Mouse (Mus musculus): Measurements from ENCODE around the gene Matk.

Matk gene

GRCm38 (mm10) chr10:81252424-81253419, at the start of gene Matk:
Gene Matk (plus strand): TSS chr10:81252935.
- CTCF ChIA-PET: interaction anchor here (0.6 to 1.9 kb wide), 12 partner anchors 8 to 323 kb away, joined by 3 to 10 read pairs (median 3); partner anchors contain the start of gene Gadd45b (in 1 of the 4)
- POLR2A ChIA-PET: interaction anchor here (0.6 to 1.8 kb wide), 16 partner anchors 9 to 323 kb away, joined by 3 to 8 read pairs (median 3); partner anchors contain the start of gene Pip5k1c (in 1 of the 4)

- CTCF ChIA-PET: interaction anchor here (0.6 to 2.6 kb wide), 22 partner anchors 9 to 248 kb away, joined by 3 to 9 read pairs (median 4); partner anchors contain the start of gene Pip5k1c (in 2 of the 4)
- POLR2A ChIA-PET: interaction anchor here (0.7 to 1.2 kb wide), 8 partner anchors 9 to 262 kb away, joined by 3 to 5 read pairs (median 3); no protein-coding TSS in a partner anchor
These were observed 49.6 kb upstream of the Matk start for GRCm38 (mm10) chr10:81202978-81203720.

GRCm38 (mm10) chr10:81204137-81204536, 48.6 kb upstream of the Matk start:
- ChIA-PET CTCF (interaction anchor here (0.8 to 1.6 kb wide), 6 partner anchors 15 to 138 kb away, joined by 3 to 8 read pairs (median 4); partner anchors contain the start of gene Pip5k1c (in 1 of the 4)), POLR2A (interaction anchor here in 1 of 4 experiments (1.0 to 1.2 kb wide), 3 partner anchors 10 to 20 kb away, joined by 3 to 5 read pairs (median 3); no protein-coding TSS in a partner anchor)

- POLR2A ChIA-PET: interaction anchor here in 2 of 4 experiments (0.6 to 2.3 kb wide), 10 partner anchors 13 to 543 kb away, joined by 3 to 7 read pairs (median 3); partner anchors contain the start of genes Atcay (in 1 of the 2), Cactin (in 1 of the 2) and Pip5k1c (in 1 of the 2)
These were observed 42.6 kb upstream of the Matk start for GRCm38 (mm10) chr10:81210154-81210553.

GRCm38 (mm10) chr10:81216260-81216659, 36.5 kb upstream of the Matk start:
- CTCF ChIA-PET: interaction anchor here (0.6 to 3.1 kb wide), 14 partner anchors 13 to 286 kb away, joined by 3 to 8 read pairs (median 3); partner anchors contain the start of genes Atcay (in 1 of the 4) and Matk (in 1 of the 4)
- POLR2A ChIA-PET: interaction anchor here (0.6 to 1.7 kb wide), 7 partner anchors 15 to 287 kb away, joined by 3 to 7 read pairs (median 3); no protein-coding TSS in a partner anchor

More at GRCm38 (mm10) chr10:81210154-81210553, 42.6 kb upstream of the Matk start:
- CTCF ChIA-PET: interaction anchor here (0.6 to 3.4 kb wide), 35 partner anchors 9 to 298 kb away, joined by 3 to 18 read pairs (median 3); partner anchors contain the start of genes Atcay (in 1 of the 4) and Pip5k1c (in 1 of the 4)

- CTCF ChIA-PET: interaction anchor here (0.6 to 3.1 kb wide), 22 partner anchors 13 to 355 kb away, joined by 3 to 11 read pairs (median 3); partner anchors contain the start of genes Atcay (in 1 of the 4), Ncln (in 1 of the 4) and Pip5k1c (in 1 of the 4)
- POLR2A ChIA-PET: interaction anchor here in 3 of 4 experiments (0.6 to 1.7 kb wide), 7 partner anchors 17 to 288 kb away, joined by 3 read pairs; no protein-coding TSS in a partner anchor
These were observed 35.9 kb upstream of the Matk start for GRCm38 (mm10) chr10:81216810-81217209.

GRCm38 (mm10) chr10:81217267-81217666, 35.5 kb upstream of the Matk start:
- ChIA-PET CTCF (interaction anchor here (0.6 to 4.5 kb wide), 22 partner anchors 12 to 354 kb away, joined by 3 to 21 read pairs (median 3); partner anchors contain the start of genes Atcay (in 2 of the 4), Ncln (in 1 of the 4) and Pip5k1c (in 1 of the 4)), POLR2A (interaction anchor here in 3 of 4 experiments (0.6 to 1.7 kb wide), 7 partner anchors 11 to 184 kb away, joined by 3 read pairs; no protein-coding TSS in a partner anchor)

GRCm38 (mm10) chr10:81217964-81218363, 34.8 kb upstream of the Matk start:
- CTCF ChIA-PET: interaction anchor here (0.5 to 4.5 kb wide), 22 partner anchors 8 to 333 kb away, joined by 3 to 21 read pairs (median 3); partner anchors contain the start of gene Atcay (in 2 of the 4)
- POLR2A ChIA-PET: interaction anchor here in 2 of 4 experiments (0.6 to 1.7 kb wide), 6 partner anchors 10 to 184 kb away, joined by 3 to 6 read pairs (median 3); no protein-coding TSS in a partner anchor

- ChIA-PET POLR2A (interaction anchor here in 1 of 4 experiments (0.8 to 1.7 kb wide), 3 partner anchors 10 to 81 kb away, joined by 3 to 4 read pairs (median 4); no protein-coding TSS in a partner anchor), CTCF (interaction anchor here in 2 of 4 experiments (0.6 to 4.5 kb wide), 5 partner anchors 9 to 85 kb away, joined by 3 to 21 read pairs (median 4); partner anchors contain the start of gene Atcay (in 1 of the 2))
These were observed 31.2 kb upstream of the Matk start for GRCm38 (mm10) chr10:81221402-81222015.

- ChIA-PET POLR2A (interaction anchor here (0.6 to 2.5 kb wide), 22 partner anchors 9 to 294 kb away, joined by 3 to 9 read pairs (median 4); partner anchors contain the start of genes Eef2 (in 1 of the 4), Map2k2 (in 1 of the 4), Matk (in 1 of the 4) and Zfr2 (in 1 of the 4)), CTCF (interaction anchor here (0.5 to 2.5 kb wide), 21 partner anchors 8 to 477 kb away, joined by 3 to 16 read pairs (median 4); partner anchors contain the start of genes Pip5k1c (in 1 of the 4) and Zfr2 (in 1 of the 4))
These were observed 29.0 kb upstream of the Matk start for GRCm38 (mm10) chr10:81223731-81224130.

GRCm38 (mm10) chr10:81229735-81230437, 22.8 kb upstream of the Matk start:
- ChIA-PET CTCF (interaction anchor here (0.6 to 4.2 kb wide), 27 partner anchors 10 to 1021 kb away, joined by 3 to 37 read pairs (median 8); partner anchors contain the start of genes Apba3 (in 1 of the 4), Mrpl54 (in 1 of the 4), Pip5k1c (in 1 of the 4) and Tjp3 (in 1 of the 4)), POLR2A (interaction anchor here (0.5 to 2.1 kb wide), 12 partner anchors 9 to 524 kb away, joined by 3 to 9 read pairs (median 3); partner anchors contain the start of genes Eef2 (in 1 of the 4), Hmg20b (in 1 of the 4) and Tjp3 (in 1 of the 4))

- CTCF ChIA-PET: interaction anchor here (0.6 to 4.2 kb wide), 74 partner anchors 7 to 1022 kb away, joined by 3 to 37 read pairs (median 4); partner anchors contain the start of genes Cactin (in 2 of the 4), Apba3 (in 1 of the 4), Map2k2 (in 1 of the 4) and Matk (in 1 of the 4)
- POLR2A ChIA-PET: interaction anchor here (0.5 to 2.1 kb wide), 34 partner anchors 9 to 306 kb away, joined by 3 to 9 read pairs (median 3); partner anchors contain the start of genes Cactin (in 2 of the 4), Hmg20b (in 2 of the 4), Apba3 (in 1 of the 4) and Eef2 (in 1 of the 4)
These were observed 22.1 kb upstream of the Matk start, which contains the start of gene Atcay for GRCm38 (mm10) chr10:81230438-81231332. Gene Atcay (minus strand): TSS chr10:81230833.

- ChIA-PET POLR2A (interaction anchor here (0.6 to 2.1 kb wide), 28 partner anchors 8 to 305 kb away, joined by 3 to 9 read pairs (median 3); partner anchors contain the start of genes Cactin (in 2 of the 4), Apba3 (in 1 of the 4), Gadd45b (in 1 of the 4) and Hmg20b (in 1 of the 4)), CTCF (interaction anchor here (0.5 to 4.2 kb wide), 64 partner anchors 8 to 687 kb away, joined by 3 to 37 read pairs (median 4); partner anchors contain the start of genes Cactin (in 2 of the 4), Map2k2 (in 2 of the 4), Matk (in 1 of the 4) and Nmrk2 (in 1 of the 4))
These were observed 21.3 kb upstream of the Matk start for GRCm38 (mm10) chr10:81231436-81231835.
